Mouse (Mus musculus) adrenal gland, adult (tissue): ENCODE measurements at regions not wholly inside any gene's neighbourhood (a gene's known extent, or its start where the extent isn't known, plus 50 kb on each side); places are given as distances from the start of the nearest gene placed in this dataset.
A peak's percentile ranks its signal among the peaks of the same experiment; 100 is the strongest.

Source experiments
- DNase-seq, 2 experiments: peaks; one replicate each; pipeline ENCODE4 v3.0.0; 2022 to 2023; ENCODE audit warnings: low spot score in 1 of 2; ENCODE audit not compliant: inconsistent age in 2 of 2

DNA sequence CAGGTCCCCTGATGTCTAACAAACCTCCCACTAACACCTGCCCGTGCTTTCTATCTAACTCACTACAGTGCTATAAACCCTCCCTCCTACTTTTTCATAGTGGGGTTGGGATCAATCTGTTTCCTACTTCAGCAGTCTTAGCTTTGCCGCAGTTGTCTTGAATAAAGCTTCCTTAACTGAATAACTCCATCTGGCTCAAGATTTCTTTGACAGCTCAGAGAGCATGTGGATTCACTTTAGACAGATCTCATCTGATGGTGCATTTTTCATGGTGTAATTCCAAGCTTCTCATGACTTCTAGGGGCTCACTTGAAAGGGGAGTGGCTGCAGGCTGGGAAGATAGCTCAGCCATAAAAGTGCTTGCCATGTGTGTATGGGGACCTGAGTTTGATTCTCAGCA is 313.2 kb upstream of the Dpyd start:
- no peak for DNase-seq

DNA sequence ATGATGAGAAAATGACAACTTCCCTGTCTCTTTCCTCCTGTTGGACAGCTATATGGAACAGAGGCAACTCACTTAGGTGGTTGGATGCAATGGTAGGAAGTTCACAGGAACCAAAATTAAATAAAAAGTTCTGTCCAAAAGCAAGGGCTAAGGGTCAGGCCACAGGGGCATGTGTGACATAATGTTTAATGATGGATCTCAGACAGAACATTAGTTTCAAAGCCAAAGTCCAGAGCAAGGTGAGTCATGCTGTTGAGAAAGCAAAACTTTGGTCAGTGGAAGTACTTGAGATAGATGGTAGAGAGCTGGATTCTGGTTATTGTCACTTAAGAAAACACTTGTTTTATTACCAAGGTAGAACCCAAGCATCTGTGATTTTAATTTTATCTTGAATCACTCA is 286.0 kb upstream of the Dpyd start:
- peak; percentile 3 to 19 for DNase-seq

DNA sequence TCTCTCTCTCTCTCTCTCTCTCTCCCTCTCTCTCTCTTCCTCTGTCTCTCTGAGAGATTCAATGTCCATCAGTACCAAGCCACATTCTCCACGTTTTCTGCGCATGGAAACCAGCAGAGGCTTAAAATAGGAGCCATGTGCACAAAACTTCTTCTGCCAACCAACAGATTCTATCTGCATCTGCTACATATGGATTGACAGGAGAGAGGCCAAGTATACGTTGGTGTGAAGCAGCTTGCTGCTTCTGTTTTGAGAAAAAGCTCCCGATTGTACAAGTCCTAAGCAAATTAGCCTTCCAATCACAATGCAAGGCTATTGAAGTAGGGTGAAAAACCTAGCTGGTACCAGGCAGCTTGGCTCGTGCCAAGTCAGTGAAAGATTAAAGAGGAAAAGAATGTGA is 283.7 kb upstream of the Dpyd start:
- DNase-seq: no peak

DNA sequence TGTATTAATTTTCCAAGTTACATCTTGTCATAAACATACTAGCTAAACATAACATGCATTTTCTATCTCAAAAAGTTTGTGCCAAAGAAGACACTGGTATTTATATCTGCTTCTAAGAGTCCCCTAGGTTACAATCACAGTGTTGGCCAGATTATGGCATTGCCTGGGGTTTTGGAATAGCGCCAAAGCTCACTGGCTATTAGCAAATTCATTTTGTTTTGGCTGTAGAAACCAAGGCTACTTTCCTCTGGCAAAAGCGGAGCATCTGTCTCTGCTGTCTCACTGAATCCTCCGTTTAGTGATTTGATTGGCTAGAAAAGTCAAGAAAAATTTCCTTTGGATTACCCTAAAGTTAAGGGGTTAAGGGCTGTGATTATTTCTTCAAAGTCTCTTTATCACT is 275.0 kb upstream of the Dpyd start:
- DNase-seq: peak; percentile 20 to 67

DNA sequence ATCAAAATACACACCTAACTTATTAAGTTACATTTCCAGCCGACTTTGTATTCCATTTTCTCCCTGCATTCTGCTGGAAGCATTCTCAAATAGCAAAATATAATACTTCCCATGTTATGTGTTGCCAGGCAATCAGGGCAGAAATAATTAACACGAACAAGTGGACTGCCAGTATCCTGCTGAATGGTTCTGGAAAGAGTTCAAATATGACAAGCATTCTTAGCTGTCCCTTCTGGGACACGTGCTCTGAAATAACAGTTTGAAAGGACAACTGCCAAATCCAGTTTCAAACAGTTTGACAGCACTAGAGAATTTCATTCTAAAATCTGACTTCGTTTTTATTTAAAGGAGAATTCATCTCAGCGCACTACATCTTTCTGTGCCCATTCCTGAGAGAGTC is 236.8 kb upstream of the Dpyd start:
- DNase-seq: no peak

DNA sequence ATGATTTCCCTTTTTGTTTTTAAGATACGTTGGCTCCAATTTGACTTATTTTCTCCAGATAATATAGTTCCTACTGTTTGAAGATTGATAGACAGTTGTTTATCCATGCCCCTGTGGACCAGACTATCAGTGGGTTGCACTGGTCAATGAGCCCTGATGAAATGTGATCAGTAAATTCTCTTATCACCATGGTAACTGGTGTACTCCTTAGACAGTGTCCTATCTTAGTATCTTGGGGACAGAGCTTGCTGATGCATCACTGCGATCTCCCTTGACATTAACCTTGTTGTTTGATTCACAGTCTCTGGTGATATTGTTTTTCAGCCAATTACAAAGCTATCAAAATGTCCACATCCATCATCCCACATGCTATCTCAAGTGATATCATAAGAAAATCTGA is 233.7 kb upstream of the Dpyd start:
- DNase-seq: peak in 1 of 2 experiments; percentile 19

DNA sequence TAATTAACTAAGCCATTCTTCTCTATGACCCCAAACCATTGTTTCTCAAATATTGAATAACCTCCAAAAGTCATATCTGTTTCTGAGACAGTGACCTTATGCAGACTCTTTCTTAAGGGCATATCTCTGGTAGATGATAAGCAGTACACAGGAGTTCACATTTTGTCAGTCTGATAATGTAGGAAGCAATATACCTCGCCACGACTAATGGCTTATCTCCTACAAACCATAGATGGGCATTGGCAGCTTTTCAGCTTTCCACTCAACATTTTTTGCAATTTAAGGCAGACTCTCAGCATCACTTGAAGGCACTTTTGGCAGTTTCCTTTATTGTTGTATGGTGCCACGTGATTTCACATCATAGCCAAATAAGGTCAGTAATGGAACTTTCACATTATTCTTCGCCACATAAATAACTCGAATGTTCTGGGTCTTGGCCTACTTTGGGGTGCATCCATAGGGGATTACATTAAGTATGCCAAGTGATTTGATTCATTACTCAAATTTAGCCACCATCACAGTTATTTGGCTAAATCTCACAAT is 232.7 kb upstream of the Dpyd start:
- no peak for DNase-seq

DNA sequence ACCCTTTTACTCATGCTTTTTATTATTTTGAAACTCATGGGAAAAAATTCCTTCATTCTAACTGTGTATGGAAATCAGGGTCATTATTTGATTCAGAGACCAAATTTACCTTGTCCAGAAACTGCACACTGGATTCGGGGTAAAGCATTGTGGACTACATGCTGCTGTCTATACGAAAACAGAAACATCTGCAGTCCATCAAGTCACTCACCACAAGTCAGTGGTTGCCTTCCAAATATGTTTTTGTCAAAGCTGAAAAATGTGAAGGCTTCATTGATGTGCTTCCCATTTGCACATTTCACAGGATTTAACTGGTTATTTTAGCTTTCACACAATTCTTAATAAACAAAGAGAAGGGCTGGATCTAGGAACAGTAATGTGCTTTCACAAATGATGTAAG is 230.4 kb upstream of the Dpyd start:
- DNase-seq: no peak

DNA sequence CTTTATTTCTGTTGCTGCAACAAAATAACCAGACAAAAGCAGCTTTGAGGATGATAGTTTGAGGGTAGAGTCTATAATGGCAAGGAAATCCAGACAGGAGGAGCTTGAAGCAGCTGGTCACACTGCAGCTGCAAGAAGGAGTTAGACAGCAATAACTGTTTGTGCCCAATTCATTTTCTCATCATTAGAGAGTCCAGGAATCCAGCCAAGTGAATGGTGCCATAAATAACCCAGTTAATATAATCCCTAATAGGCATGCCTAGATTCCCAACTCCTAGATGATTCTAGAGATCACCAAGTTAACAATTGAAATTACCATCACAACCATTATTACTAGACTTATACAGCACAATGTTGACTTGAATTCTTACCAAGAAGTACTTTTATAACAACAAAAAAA is 223.2 kb upstream of the Dpyd start:
- no peak for DNase-seq

DNA sequence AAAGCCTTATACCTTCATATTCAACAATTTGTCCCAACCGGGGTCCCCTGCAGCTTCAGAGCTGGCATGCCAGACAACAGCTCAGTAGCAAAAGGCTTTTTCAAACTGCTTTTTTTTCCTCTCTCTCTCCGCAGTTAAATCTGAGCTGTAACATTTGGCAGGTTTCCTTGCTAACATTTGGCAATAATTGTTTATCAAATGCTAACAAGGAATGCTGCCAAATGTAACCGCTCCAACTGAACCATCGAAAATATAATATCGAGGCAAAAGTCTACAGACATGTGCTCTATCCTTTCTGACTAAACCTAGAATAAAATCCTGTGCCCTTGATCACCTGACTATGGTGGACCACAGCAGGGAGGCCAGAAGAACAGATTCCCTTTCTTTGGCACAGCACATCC is 200.2 kb upstream of the Dpyd start:
- no peak for DNase-seq
